Mouse (Mus musculus) kidney, postnatal 25 days (tissue): ENCODE data around the gene Serpinb6a.
"Not testable (repeated sequence)": the region's sequence is repeated elsewhere in the genome, so short reads cannot be mapped to it uniquely, and the experiment has no call there.

Experiments used
- DNase-seq, 2 experiments: peaks; one replicate each; pipeline ENCODE4 v3.0.0; 2021; ENCODE audit warnings: mixed read lengths in 2 of 2

Serpinb6a gene

GRCm38 (mm10) chr13:33966574-33966973, 36.0 kb downstream of the Serpinb6a start:
- DNase-seq: no peak

GRCm38 (mm10) chr13:33966025-33966412, 36.6 kb downstream of the Serpinb6a start:
- DNase-seq: no peak

GRCm38 (mm10) chr13:33965056-33966024, 37.3 kb downstream of the Serpinb6a start:
- peak in 1 of 2 experiments; percentile 14 for DNase-seq

GRCm38 (mm10) chr13:33964206-33965046, 38.2 kb downstream of the Serpinb6a start, which contains the start of gene Nqo2:
Nqo2 (plus strand) TSS chr13:33964687.
- peak; percentile 84 to 93 for DNase-seq

- DNase-seq: no peak
Observed at GRCm38 (mm10) chr13:33959771-33960170, 42.8 kb downstream of the Serpinb6a start.

GRCm38 (mm10) chr13:33956571-33957421, 45.8 kb downstream of the Serpinb6a start:
- peak in 1 of 2 experiments; percentile 52 for DNase-seq

GRCm38 (mm10) chr13:33952947-33953346, 49.6 kb downstream of the Serpinb6a start:
- DNase-seq: no peak

- no peak for DNase-seq
Observed at GRCm38 (mm10) chr13:33952075-33952449, 50.5 kb downstream of the Serpinb6a start.

- no peak for DNase-seq
Observed at GRCm38 (mm10) chr13:33951308-33952074, 51.1 kb downstream of the Serpinb6a start.

- DNase-seq: peak in 1 of 2 experiments; percentile 28
Observed at GRCm38 (mm10) chr13:33942212-33942779, 60.3 kb downstream of the Serpinb6a start.

- DNase-seq: no peak
Observed at GRCm38 (mm10) chr13:33941288-33941808, 61.2 kb downstream of the Serpinb6a start.

- DNase-seq: not testable (repeated sequence)
Observed at GRCm38 (mm10) chr13:33937587-33937986, 65.0 kb downstream of the Serpinb6a start.

GRCm38 (mm10) chr13:33937151-33937550, 65.4 kb downstream of the Serpinb6a start:
- no peak for DNase-seq

GRCm38 (mm10) chr13:33935465-33936181, 67.0 kb downstream of the Serpinb6a start:
- peak; percentile 57 to 70 for DNase-seq

GRCm38 (mm10) chr13:33934743-33935142, 67.9 kb downstream of the Serpinb6a start:
- no peak for DNase-seq

- DNase-seq: no peak
Observed at GRCm38 (mm10) chr13:33930912-33931311, 71.7 kb downstream of the Serpinb6a start.

- DNase-seq: no peak
Observed at GRCm38 (mm10) chr13:33930281-33930680, 72.3 kb downstream of the Serpinb6a start.

- DNase-seq: no peak
Observed at GRCm38 (mm10) chr13:33921699-33922098, 80.9 kb downstream of the Serpinb6a start.

GRCm38 (mm10) chr13:33921041-33921440, 81.6 kb downstream of the Serpinb6a start:
- DNase-seq: no peak

GRCm38 (mm10) chr13:33906821-33907220, 95.8 kb downstream of the Serpinb6a start:
- no peak for DNase-seq
